Mouse (Mus musculus): ENCODE results near the gene Cdc14b. TPM values are rescaled to one million over a fixed set of nuclear protein-coding genes. Genes with fewer than 3 reads are reported as not detected.
A peak's percentile ranks its signal among the peaks of the same experiment; 100 is the strongest.

The Cdc14b gene
- polyA plus RNA-seq, 1 experiment from 2014 or later, result 41.0 TPM

DNA sequence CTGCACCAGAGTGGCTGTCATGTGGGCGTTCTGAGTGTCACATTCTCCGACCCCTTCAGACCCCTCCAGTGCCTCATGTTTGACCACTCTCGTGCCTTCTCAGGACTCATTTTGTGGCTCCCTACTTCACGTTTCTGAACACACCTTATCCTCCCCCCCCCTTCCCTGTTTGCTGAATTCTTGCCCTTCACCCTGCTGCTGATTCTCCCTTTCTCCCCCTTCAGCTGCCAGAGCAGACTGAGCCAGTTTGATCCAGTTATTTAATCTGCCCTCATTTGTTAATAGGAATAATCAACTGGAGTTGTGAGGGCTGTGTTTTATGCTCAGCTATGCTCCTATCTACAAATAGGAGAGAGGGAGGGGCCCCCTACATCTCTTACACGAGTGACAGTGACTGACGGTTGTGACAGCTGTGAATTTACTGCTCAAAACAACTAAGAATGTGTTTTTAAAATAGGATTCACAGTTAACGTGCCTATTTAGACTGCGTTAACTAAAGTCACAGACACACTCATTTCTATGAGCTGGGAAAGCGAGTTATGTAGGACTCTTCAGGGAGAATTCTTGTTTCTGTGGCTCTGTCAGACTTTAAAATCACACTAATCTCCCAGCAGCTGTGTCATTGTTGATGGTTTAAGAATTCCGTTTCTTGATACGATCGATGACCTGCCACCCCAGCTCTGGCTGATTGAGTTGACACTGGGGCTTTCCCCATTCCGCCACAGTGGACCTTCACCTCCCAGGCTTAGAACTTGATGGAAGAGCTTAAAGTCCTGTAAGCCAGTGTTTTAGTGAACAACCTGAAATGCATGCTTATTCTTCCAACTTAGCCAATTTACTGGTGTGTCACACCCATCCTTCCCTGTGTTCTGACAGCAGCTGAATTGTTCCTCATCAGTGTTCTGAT, 96.1 kb downstream of the Cdc14b start:
- Histone ChIP-seq H3K9me3 (ENCODE audit: control insufficient read depth, low read length) (no peaks in the 10 kb centered on the region), H3K9ac (ENCODE audit: low read length) (no peak overlapping the region), H3K27me3 (ENCODE audit: control insufficient read depth, insufficient read depth, low read length) (no peaks in the 10 kb centered on the region), H3K36me3 (ENCODE audit: control insufficient read depth, insufficient read depth, low read length) (no peaks in the 10 kb centered on the region), H3K4me3 (ENCODE audit: low read depth, low read length) (no peak overlapping the region), H3K27ac (replicated peaks; ENCODE audit: low read depth, low read length) (no peak overlapping the region), H3K4me2 (ENCODE audit: low read depth, severe bottlenecking) (no peak overlapping the region), H3K4me1 (ENCODE audit: control insufficient read depth, insufficient read depth, low read length) (no peaks in the 10 kb centered on the region)
- WGBS, result 81% methylated on average over 13 of the region's 13 CpGs
- DNase-seq (ENCODE audit: low spot score), result no peak
- ATAC-seq (ENCODE audit: insufficient number of reproducible peaks, low FRiP score, low TSS enrichment, low read depth), result no peak

DNA sequence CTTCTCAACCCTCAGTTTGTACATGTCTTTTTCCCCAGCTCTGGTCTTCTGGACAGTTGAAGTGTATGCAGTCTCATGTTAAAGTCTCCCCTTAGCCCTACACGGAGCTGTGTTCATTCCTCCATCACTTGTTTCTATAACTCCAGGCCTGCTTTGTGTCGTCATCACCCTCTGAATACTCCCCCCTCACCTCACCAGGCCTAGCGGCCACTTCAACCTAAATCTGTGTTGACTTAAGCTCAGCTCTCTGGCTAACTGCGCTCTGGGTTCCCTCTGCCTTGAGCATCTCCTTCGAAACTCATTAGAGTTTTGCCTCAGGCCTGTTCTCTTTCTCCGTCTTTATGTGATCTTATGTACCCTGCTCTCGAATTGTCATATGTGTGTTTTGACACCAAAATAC, 97.1 kb downstream of the Cdc14b start:
- H3K36me3 ChIP-seq (ENCODE audit: control insufficient read depth, insufficient read depth, low read length), result no peaks in the 10 kb centered on the region
- no peak overlapping the region for H3K4me3 ChIP-seq (ENCODE audit: low read depth, low read length)
- H3K27me3 ChIP-seq (ENCODE audit: control insufficient read depth, insufficient read depth, low read length), result no peaks in the 10 kb centered on the region
- ATAC-seq (ENCODE audit: insufficient number of reproducible peaks, low FRiP score, low TSS enrichment, low read depth) (no peak), DNase-seq (ENCODE audit: low spot score) (no peak)
- H3K27ac ChIP-seq (replicated peaks; ENCODE audit: low read depth, low read length), result no peak overlapping the region
- WGBS, result 80% methylated on average over 7 of the region's 7 CpGs
- H3K9ac ChIP-seq (ENCODE audit: low read length), result no peak overlapping the region
- no peaks in the 10 kb centered on the region; the same call in 1 of the 2 replicates for H3K9me3 ChIP-seq (ENCODE audit: control insufficient read depth, low read length)
- H3K4me2 ChIP-seq (ENCODE audit: low read depth, severe bottlenecking), result no peak overlapping the region
- no peaks in the 10 kb centered on the region for H3K4me1 ChIP-seq (ENCODE audit: control insufficient read depth, insufficient read depth, low read length)

DNA sequence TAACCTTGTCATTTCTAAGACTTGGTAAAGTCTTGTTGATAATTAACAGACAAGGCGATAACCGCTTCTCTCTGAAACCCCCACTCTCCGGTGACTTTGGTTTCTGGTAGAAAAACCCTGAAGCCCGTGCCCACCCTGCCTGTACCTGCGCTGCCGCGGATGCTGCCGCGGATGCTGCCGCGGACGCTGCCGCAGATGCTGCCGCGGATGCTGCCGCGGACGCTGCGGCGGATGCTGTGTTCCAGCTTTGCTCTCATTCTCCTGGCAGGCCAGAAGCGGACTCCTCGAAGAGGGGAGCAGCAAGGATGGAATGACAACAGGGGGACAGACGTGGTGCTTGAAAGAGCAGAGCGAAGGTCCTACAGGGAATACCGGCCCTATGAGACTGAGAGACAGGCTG, 105.3 kb downstream of the Cdc14b start:
- no peak overlapping the region for H3K27ac ChIP-seq (replicated peaks; ENCODE audit: low read depth, low read length)
- H3K27me3 ChIP-seq (ENCODE audit: control insufficient read depth, insufficient read depth, low read length), result no peaks in the 10 kb centered on the region
- H3K9me3 ChIP-seq (ENCODE audit: control insufficient read depth, low read length), result peaks cover 29% of the 10 kb centered on the region
- no peak overlapping the region for H3K4me3 ChIP-seq (ENCODE audit: low read depth, low read length)
- DNase-seq (ENCODE audit: low spot score), result no peak
- H3K9ac ChIP-seq (ENCODE audit: low read length), result no peak overlapping the region
- peaks cover 14% of the 10 kb centered on the region for H3K36me3 ChIP-seq (ENCODE audit: control insufficient read depth, insufficient read depth, low read length)
- no peaks in the 10 kb centered on the region for H3K4me1 ChIP-seq (ENCODE audit: control insufficient read depth, insufficient read depth, low read length)
- 96% methylated on average over 25 of the region's 25 CpGs for WGBS
- H3K4me2 ChIP-seq (ENCODE audit: low read depth, severe bottlenecking), result no peak overlapping the region
- ATAC-seq (ENCODE audit: insufficient number of reproducible peaks, low FRiP score, low TSS enrichment, low read depth), result no peak

DNA sequence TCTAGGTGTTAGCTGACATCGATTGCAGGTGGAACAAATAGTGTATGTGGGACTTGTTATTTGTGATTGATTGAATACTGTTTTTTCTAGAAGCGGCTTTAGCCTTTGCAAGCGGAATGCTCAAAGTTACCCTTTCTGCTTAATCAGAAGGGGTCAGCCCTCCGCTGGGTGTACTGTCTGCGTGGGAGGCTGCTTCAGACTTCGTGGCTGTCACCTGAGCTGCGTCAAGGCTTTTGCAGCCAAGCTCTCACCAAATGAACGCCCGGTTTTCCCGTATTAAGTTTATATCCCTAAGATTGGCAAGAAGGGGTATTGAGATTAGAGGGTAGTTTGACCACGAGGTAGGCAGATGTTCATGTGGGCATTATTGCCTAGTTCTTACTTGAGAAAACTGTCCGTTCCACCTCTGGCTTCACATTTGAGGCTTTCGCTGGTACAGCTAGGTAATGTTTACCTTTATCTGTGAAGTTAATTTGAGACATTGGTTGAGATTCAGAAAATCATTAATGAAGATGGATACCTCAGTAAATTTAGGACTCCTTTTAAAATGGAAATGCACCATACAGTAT, 111.9 kb downstream of the Cdc14b start:
- Histone ChIP-seq H3K9ac (ENCODE audit: low read length) (peak overlapping the region; percentile 73; the same call in 1 of the 2 replicates), H3K4me2 (ENCODE audit: low read depth, severe bottlenecking) (peak overlapping the region; percentile 97), H3K27me3 (ENCODE audit: control insufficient read depth, insufficient read depth, low read length) (no peaks in the 10 kb centered on the region), H3K36me3 (ENCODE audit: control insufficient read depth, insufficient read depth, low read length) (no peaks in the 10 kb centered on the region; the same call in 1 of the 2 replicates), H3K4me1 (ENCODE audit: control insufficient read depth, insufficient read depth, low read length) (peaks cover 9% of the 10 kb centered on the region), H3K9me3 (ENCODE audit: control insufficient read depth, low read length) (no peaks in the 10 kb centered on the region; the same call in 1 of the 2 replicates), H3K27ac (replicated peaks; ENCODE audit: low read depth, low read length) (no peak overlapping the region), H3K4me3 (ENCODE audit: low read depth, low read length) (peak overlapping the region; percentile 69)
- DNase-seq (ENCODE audit: low spot score) (no peak), ATAC-seq (ENCODE audit: insufficient number of reproducible peaks, low FRiP score, low TSS enrichment, low read depth) (no peak)
- 32% methylated on average over 13 of the region's 13 CpGs for WGBS

DNA sequence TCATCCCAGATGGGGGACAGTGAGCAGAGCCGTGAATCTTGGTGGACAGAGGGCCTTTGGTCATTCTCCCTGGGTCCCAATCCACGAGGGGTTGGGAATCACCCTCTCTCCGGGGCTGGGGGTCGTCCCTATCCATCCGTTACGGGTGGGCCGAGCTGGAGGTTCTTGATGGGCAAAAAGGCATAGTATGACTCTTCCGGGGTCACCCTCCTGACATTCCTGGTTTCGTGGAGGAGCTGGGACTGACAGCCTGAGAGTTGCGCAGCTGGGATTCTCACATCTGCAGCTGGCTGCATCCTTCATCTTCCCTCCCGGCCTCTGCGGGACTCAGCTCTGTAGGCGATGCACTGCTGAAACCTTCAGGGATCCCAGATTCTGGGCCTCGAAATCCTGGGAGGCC, 112.5 kb downstream of the Cdc14b start:
- under 1% methylated on average over 14 of the region's 14 CpGs for WGBS
- H3K4me3 ChIP-seq (ENCODE audit: low read depth, low read length), result peak overlapping the region; percentile 69
- no peaks in the 10 kb centered on the region for H3K27me3 ChIP-seq (ENCODE audit: control insufficient read depth, insufficient read depth, low read length)
- H3K27ac ChIP-seq (replicated peaks; ENCODE audit: low read depth, low read length), result no peak overlapping the region
- DNase-seq (ENCODE audit: low spot score) (peak; percentile 53), ATAC-seq (ENCODE audit: insufficient number of reproducible peaks, low FRiP score, low TSS enrichment, low read depth) (no peak)
- peaks cover 9% of the 10 kb centered on the region for H3K4me1 ChIP-seq (ENCODE audit: control insufficient read depth, insufficient read depth, low read length)
- no peaks in the 10 kb centered on the region; the same call in 1 of the 2 replicates for H3K9me3 ChIP-seq (ENCODE audit: control insufficient read depth, low read length)
- H3K36me3 ChIP-seq (ENCODE audit: control insufficient read depth, insufficient read depth, low read length), result no peaks in the 10 kb centered on the region; the same call in 1 of the 2 replicates
- peak overlapping the region; percentile 73 for H3K9ac ChIP-seq (ENCODE audit: low read length)
- peak overlapping the region; percentile 97 for H3K4me2 ChIP-seq (ENCODE audit: low read depth, severe bottlenecking)

DNA sequence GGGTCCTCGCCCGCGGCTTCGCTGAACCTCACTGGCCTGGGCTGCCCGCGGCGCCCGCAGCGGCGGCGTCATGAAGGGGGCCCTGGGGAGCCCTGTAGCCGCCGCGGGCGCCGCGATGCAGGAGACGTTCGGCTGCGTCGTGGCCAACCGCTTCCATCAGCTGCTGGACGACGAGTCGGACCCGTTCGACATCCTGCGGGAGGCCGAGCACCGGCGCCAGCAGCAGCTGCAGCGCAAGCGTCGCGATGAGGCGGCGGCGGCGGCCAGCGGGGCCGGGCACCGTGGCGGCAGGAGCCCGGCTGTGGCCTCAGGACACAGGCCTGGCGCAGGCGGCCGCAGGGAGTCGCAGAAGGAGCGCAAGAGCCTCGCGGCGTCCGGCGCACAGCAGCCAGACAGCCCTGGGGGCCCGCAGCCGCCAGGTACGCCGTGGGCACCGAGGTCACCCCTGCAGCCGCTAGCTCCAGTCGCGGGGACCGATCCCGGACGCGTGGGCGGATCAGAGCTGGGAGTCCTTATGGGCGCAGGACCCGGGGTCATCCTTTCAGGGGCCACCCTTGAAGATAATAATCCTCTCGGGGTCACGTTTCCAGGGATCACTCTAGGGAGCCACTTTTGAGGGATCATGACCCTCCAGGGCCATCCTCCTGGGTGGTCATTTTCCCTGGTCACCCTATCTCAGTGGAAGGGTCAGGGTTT, 113.0 kb downstream of the Cdc14b start:
- Histone ChIP-seq H3K9me3 (ENCODE audit: control insufficient read depth, low read length) (no peaks in the 10 kb centered on the region), H3K4me2 (ENCODE audit: low read depth, severe bottlenecking) (peak overlapping the region; percentile 97), H3K9ac (ENCODE audit: low read length) (peak overlapping the region; percentile 73), H3K27me3 (ENCODE audit: control insufficient read depth, insufficient read depth, low read length) (no peaks in the 10 kb centered on the region), H3K4me1 (ENCODE audit: control insufficient read depth, insufficient read depth, low read length) (peaks cover 9% of the 10 kb centered on the region), H3K27ac (replicated peaks; ENCODE audit: low read depth, low read length) (peak overlapping the region; percentile 55), H3K36me3 (ENCODE audit: control insufficient read depth, insufficient read depth, low read length) (no peaks in the 10 kb centered on the region; the same call in 1 of the 2 replicates), H3K4me3 (ENCODE audit: low read depth, low read length) (peak overlapping the region; percentile 69)
- WGBS, result under 1% methylated on average over 68 of the region's 71 CpGs
- DNase-seq (ENCODE audit: low spot score), result no peak
- peak; percentile 67 for ATAC-seq (ENCODE audit: insufficient number of reproducible peaks, low FRiP score, low TSS enrichment, low read depth)

DNA sequence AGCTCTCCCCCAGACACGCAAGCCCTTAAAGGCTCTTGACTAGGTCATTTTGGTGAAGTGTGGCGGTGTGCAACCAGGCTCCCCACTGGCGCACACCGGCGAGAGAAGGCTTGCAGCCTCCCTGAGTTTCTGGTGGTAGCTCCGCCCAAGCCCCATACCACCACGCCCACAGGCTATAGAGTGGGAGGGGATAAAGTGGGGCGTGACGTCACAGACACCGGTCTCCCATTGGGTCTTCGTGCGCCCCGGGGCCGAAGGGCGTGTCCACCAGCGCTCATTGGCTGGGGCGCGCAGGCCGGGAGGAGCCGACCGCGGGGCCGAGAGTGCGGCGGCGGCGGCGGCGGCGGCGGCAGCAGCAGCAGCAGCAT, 113.6 kb downstream of the Cdc14b start, which contains the start of gene Habp4:
TSS of gene Habp4 (plus strand) at position 277 of the 368 bp plus-strand sequence.
- DNase-seq (ENCODE audit: low spot score) (peak; percentile 99), ATAC-seq (ENCODE audit: insufficient number of reproducible peaks, low FRiP score, low TSS enrichment, low read depth) (peak; percentile 99)
- 0% methylated on average over 26 of the region's 31 CpGs for WGBS
- peaks cover 9% of the 10 kb centered on the region for H3K4me1 ChIP-seq (ENCODE audit: control insufficient read depth, insufficient read depth, low read length)
- H3K4me2 ChIP-seq (ENCODE audit: low read depth, severe bottlenecking), result peak within 1 kb of the TSS; percentile 97
- no peaks in the 10 kb centered on the region for H3K27me3 ChIP-seq (ENCODE audit: control insufficient read depth, insufficient read depth, low read length)
- peak within 1 kb of the TSS; percentile 73 for H3K9ac ChIP-seq (ENCODE audit: low read length)
- no peaks in the 10 kb centered on the region for H3K9me3 ChIP-seq (ENCODE audit: control insufficient read depth, low read length)
- peak within 1 kb of the TSS; percentile 69 for H3K4me3 ChIP-seq (ENCODE audit: low read depth, low read length)
- H3K36me3 ChIP-seq (ENCODE audit: control insufficient read depth, insufficient read depth, low read length), result no peaks in the 10 kb centered on the region
- peak within 1 kb of the TSS; percentile 55 for H3K27ac ChIP-seq (replicated peaks; ENCODE audit: low read depth, low read length)

DNA sequence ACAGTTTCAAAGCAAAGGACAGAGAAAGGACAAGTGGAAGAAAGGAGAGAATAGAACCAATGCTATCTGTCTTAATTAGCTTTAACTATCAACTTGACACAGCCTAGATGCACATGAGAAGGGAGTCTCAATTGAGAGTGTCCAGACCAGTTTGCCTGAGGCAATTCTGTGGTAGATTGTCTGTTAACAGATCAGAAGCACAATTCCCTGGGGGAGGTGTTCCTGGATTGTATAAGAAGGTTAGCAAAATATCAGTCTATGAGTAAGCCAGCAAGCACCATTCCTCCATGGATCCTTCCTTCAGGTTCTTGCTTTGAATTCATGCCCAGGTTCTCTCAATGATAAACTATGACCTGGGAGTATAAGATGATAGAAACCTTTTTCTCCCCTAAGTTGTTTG, 118.1 kb downstream of the Cdc14b start:
- Histone ChIP-seq H3K4me2 (ENCODE audit: low read depth, severe bottlenecking) (no peak overlapping the region), H3K9ac (ENCODE audit: low read length) (no peak overlapping the region), H3K36me3 (ENCODE audit: control insufficient read depth, insufficient read depth, low read length) (no peaks in the 10 kb centered on the region), H3K9me3 (ENCODE audit: control insufficient read depth, low read length) (no peaks in the 10 kb centered on the region), H3K4me1 (ENCODE audit: control insufficient read depth, insufficient read depth, low read length) (no peaks in the 10 kb centered on the region), H3K27me3 (ENCODE audit: control insufficient read depth, insufficient read depth, low read length) (no peaks in the 10 kb centered on the region), H3K27ac (replicated peaks; ENCODE audit: low read depth, low read length) (no peak overlapping the region), H3K4me3 (ENCODE audit: low read depth, low read length) (no peak overlapping the region)
- DNase-seq (ENCODE audit: low spot score), result no peak
- no peak for ATAC-seq (ENCODE audit: insufficient number of reproducible peaks, low FRiP score, low TSS enrichment, low read depth)

All from limb, embryonic 11.5 days (tissue).